Mouse (Mus musculus): Measurements from ENCODE around the gene Rwdd2a. TPM values are rescaled to one million over a fixed set of nuclear protein-coding genes. Genes with fewer than 3 reads are reported as not detected.
A peak's percentile ranks its signal among the peaks of the same experiment; 100 is the strongest.
"Not testable (repeated sequence)": the region's sequence is repeated elsewhere in the genome, so short reads cannot be mapped to it uniquely, and the experiment has no call there.

Gene Rwdd2a
- polyA plus RNA-seq, 1 experiment from 2014 or later, result 8.6 TPM

GRCm38 (mm10) chr9:86570261-86570890 is 1.4 kb upstream of the Rwdd2a start:
- H3K27ac ChIP-seq (replicated peaks), result no peak overlapping the region
- H3K4me1 ChIP-seq, result peaks cover 19% of the 10 kb centered on the region
- no peak for ATAC-seq (replicated peaks)
- no peaks in the 10 kb centered on the region for H3K9me3 ChIP-seq
- peak overlapping the region; percentile 96 for H3K4me3 ChIP-seq
- H3K27me3 ChIP-seq, result no peaks in the 10 kb centered on the region
- H3K9ac ChIP-seq (replicated peaks), result no peak overlapping the region
- peaks cover 27% of the 10 kb centered on the region for H3K36me3 ChIP-seq
- WGBS, result 59% methylated on average over 10 of the region's 10 CpGs
- H3K4me2 ChIP-seq (replicated peaks), result peak overlapping the region; percentile 99

- no peaks in the 10 kb centered on the region for H3K9me3 ChIP-seq
- H3K4me1 ChIP-seq, result peaks cover 19% of the 10 kb centered on the region
- H3K27ac ChIP-seq (replicated peaks), result peak overlapping the region; percentile 71; the same call in 1 of the 2 replicates
- peak overlapping the region; percentile 99 for H3K4me2 ChIP-seq (replicated peaks)
- H3K9ac ChIP-seq (replicated peaks), result peak overlapping the region; percentile 79; the same call in 1 of the 2 replicates
- ATAC-seq (replicated peaks), result no peak
- H3K36me3 ChIP-seq, result peaks cover 24% of the 10 kb centered on the region
- no peaks in the 10 kb centered on the region for H3K27me3 ChIP-seq
- H3K4me3 ChIP-seq, result peak overlapping the region; percentile 96
- WGBS, result 24% methylated on average over 8 of the region's 8 CpGs
These were observed 845 bp upstream of the Rwdd2a start for GRCm38 (mm10) chr9:86570946-86571345.

GRCm38 (mm10) chr9:86572196-86572595 is 405 bp downstream of the Rwdd2a start:
- 0% methylated on average over 25 of the region's 25 CpGs for WGBS
- H3K9me3 ChIP-seq, result no peaks in the 10 kb centered on the region
- peak overlapping the region; percentile 99 for H3K4me2 ChIP-seq (replicated peaks)
- H3K36me3 ChIP-seq, result peaks cover 18% of the 10 kb centered on the region
- H3K27me3 ChIP-seq, result no peaks in the 10 kb centered on the region
- peak overlapping the region; percentile 96 for H3K4me3 ChIP-seq
- H3K27ac ChIP-seq (replicated peaks), result no peak overlapping the region
- peak overlapping the region; percentile 79 for H3K9ac ChIP-seq (replicated peaks)
- ATAC-seq (replicated peaks), result no peak
- H3K4me1 ChIP-seq, result peaks cover 19% of the 10 kb centered on the region

GRCm38 (mm10) chr9:86572636-86573291 is 973 bp downstream of the Rwdd2a start:
- 5% methylated on average over 13 of the region's 13 CpGs for WGBS
- no peaks in the 10 kb centered on the region for H3K27me3 ChIP-seq
- no peak; the same call in 1 of the 2 replicates for ATAC-seq (replicated peaks)
- H3K9me3 ChIP-seq, result no peaks in the 10 kb centered on the region
- no peak overlapping the region for H3K27ac ChIP-seq (replicated peaks)
- peak overlapping the region; percentile 96 for H3K4me3 ChIP-seq
- peak overlapping the region; percentile 99 for H3K4me2 ChIP-seq (replicated peaks)
- H3K36me3 ChIP-seq, result peaks cover 16% of the 10 kb centered on the region
- peaks cover 19% of the 10 kb centered on the region for H3K4me1 ChIP-seq
- peak overlapping the region; percentile 79 for H3K9ac ChIP-seq (replicated peaks)

- WGBS, result 90% methylated on average over 20 of the region's 20 CpGs
- Histone ChIP-seq H3K27ac (replicated peaks) (no peak overlapping the region), H3K27me3 (no peaks in the 10 kb centered on the region), H3K4me1 (peaks cover 19% of the 10 kb centered on the region), H3K9ac (replicated peaks) (no peak overlapping the region), H3K9me3 (no peaks in the 10 kb centered on the region), H3K36me3 (peaks cover 7% of the 10 kb centered on the region), H3K4me3 (no peak overlapping the region), H3K4me2 (replicated peaks) (no peak overlapping the region)
- ATAC-seq (replicated peaks), result no peak
These were observed 2.0 kb downstream of the Rwdd2a start for GRCm38 (mm10) chr9:86573616-86574303.

GRCm38 (mm10) chr9:86575178-86575577 is 3.4 kb downstream of the Rwdd2a start:
- Histone ChIP-seq H3K9ac (replicated peaks) (no peak overlapping the region), H3K36me3 (no peaks in the 10 kb centered on the region), H3K4me1 (peaks cover 18% of the 10 kb centered on the region), H3K4me2 (replicated peaks) (no peak overlapping the region), H3K27me3 (no peaks in the 10 kb centered on the region), H3K27ac (replicated peaks) (no peak overlapping the region), H3K4me3 (no peak overlapping the region), H3K9me3 (no peaks in the 10 kb centered on the region)
- 91% methylated on average over 6 of the region's 6 CpGs for WGBS
- no peak for ATAC-seq (replicated peaks)

GRCm38 (mm10) chr9:86579657-86580056 is 7.9 kb downstream of the Rwdd2a start:
- WGBS, result 93% methylated on average over 10 of the region's 10 CpGs
- Histone ChIP-seq H3K4me3 (no peak overlapping the region), H3K36me3 (no peaks in the 10 kb centered on the region), H3K4me2 (replicated peaks) (no peak overlapping the region), H3K9me3 (no peaks in the 10 kb centered on the region), H3K27me3 (no peaks in the 10 kb centered on the region), H3K27ac (replicated peaks) (no peak overlapping the region), H3K9ac (replicated peaks) (no peak overlapping the region), H3K4me1 (no peaks in the 10 kb centered on the region)
- ATAC-seq (replicated peaks), result no peak

- Histone ChIP-seq H3K4me3 (no peak overlapping the region), H3K36me3 (no peaks in the 10 kb centered on the region), H3K27ac (replicated peaks) (no peak overlapping the region), H3K4me2 (replicated peaks) (no peak overlapping the region), H3K9me3 (no peaks in the 10 kb centered on the region), H3K9ac (replicated peaks) (no peak overlapping the region), H3K4me1 (no peaks in the 10 kb centered on the region), H3K27me3 (no peaks in the 10 kb centered on the region)
- 61% methylated on average over 3 of the region's 3 CpGs for WGBS
- peak; percentile 53 for ATAC-seq (replicated peaks)
These were observed 11.9 kb downstream of the Rwdd2a start for GRCm38 (mm10) chr9:86583740-86584139.

GRCm38 (mm10) chr9:86587019-86587795 is 15.4 kb downstream of the Rwdd2a start:
- Histone ChIP-seq H3K27me3 (no peaks in the 10 kb centered on the region), H3K9me3 (no peaks in the 10 kb centered on the region), H3K9ac (replicated peaks) (no peak overlapping the region), H3K4me1 (no peaks in the 10 kb centered on the region), H3K4me2 (replicated peaks) (no peak overlapping the region), H3K27ac (replicated peaks) (no peak overlapping the region), H3K4me3 (no peak overlapping the region), H3K36me3 (no peaks in the 10 kb centered on the region)
- WGBS, result 89% methylated on average over 11 of the region's 11 CpGs
- ATAC-seq (replicated peaks), result no peak

- whole genome bisulfite sequencing, result 75% methylated on average over 19 of the region's 19 CpGs
These were observed 21.2 kb downstream of the Rwdd2a start for GRCm38 (mm10) chr9:86592676-86593668.

GRCm38 (mm10) chr9:86594357-86594767 is 22.6 kb downstream of the Rwdd2a start:
- H3K9me3 ChIP-seq; H3K4me2 ChIP-seq (replicated peaks); H3K4me1 ChIP-seq; H3K4me3 ChIP-seq; H3K36me3 ChIP-seq; ATAC-seq (replicated peaks); H3K27ac ChIP-seq (replicated peaks); H3K27me3 ChIP-seq; H3K9ac ChIP-seq (replicated peaks): not testable (repeated sequence)
- 78% methylated on average over 10 of the region's 10 CpGs for WGBS

More at GRCm38 (mm10) chr9:86592676-86593668, 21.2 kb downstream of the Rwdd2a start:
- H3K27ac ChIP-seq (replicated peaks), result no peak overlapping the region
- H3K9me3 ChIP-seq, result no peaks in the 10 kb centered on the region
- H3K27me3 ChIP-seq, result no peaks in the 10 kb centered on the region
- H3K9ac ChIP-seq (replicated peaks), result no peak overlapping the region
- ATAC-seq (replicated peaks), result peak; percentile 56
- H3K4me3 ChIP-seq, result no peak overlapping the region
- H3K4me2 ChIP-seq (replicated peaks), result no peak overlapping the region
- H3K4me1 ChIP-seq, result no peaks in the 10 kb centered on the region
- H3K36me3 ChIP-seq, result no peaks in the 10 kb centered on the region

All from forebrain, embryonic 15.5 days (tissue).